In the genomic region with DNA sequence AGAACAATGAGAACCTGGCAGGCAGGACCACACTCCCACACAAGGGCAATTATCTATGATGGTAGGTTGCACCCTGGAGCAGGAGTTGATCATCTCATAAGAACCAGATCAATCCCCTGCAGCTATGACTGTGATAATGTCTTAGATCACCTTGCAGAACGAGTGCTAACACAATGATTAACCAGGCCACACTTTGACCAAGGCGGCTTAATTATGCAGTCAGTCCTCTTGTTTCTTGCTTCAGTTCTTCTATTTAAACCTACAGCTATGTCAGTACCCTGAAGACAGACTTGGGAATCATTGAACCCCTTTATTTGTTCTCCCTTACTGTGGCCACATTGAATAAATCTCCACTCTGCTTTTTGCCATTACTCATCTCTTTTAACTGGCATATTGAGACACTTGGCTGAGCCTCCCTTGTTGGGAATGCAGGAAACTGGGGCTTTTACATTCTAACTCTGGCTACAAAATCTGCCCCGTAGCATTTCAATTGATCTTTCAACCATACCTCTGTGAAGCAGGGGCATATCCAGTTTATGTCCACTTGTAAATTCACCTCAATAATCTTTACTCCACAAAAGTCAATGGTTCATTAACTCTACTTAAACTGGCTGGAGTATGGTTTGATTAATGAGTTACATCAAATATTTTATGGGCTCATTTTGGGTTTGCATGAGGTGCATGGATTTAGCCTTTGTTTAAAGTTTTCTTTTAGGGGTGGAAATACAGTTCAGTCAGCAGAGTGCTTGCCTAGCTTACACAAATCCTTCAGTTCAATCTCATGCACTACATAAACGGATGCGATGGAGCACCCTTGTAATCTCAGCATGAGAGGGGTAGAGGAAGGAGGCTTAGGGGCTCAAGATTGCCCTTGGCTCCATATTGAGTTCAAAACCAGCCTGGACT, we compare ENCODE assay signal across 32 mouse cellular contexts.
DNase-seq lines count a peak whose midpoint lies in the region; ATAC-seq and TF ChIP-seq lines count a peak whose summit lies in the region.
"Had no signal": no experiment of that assay in that cellular context is flagged by ENCODE, and none has a peak within 500 bp of the region (broad histone marks: within the 10 kb centered on the region; RNA-seq: fewer than 3 reads in every experiment).

No protein-coding gene starts in this region.

- intact Hi-C loops in heart, adult 2 months (cut with DNase I): no loop called here

- H3K4me3 ChIP-seq in cortical plate, adult 2 months (ENCODE audit: insufficient read depth, low read length): no peak overlapping the region
- H3K4me3 ChIP-seq in kidney, adult 2 months (ENCODE audit: insufficient read depth, low read depth, low read length): no peak overlapping the region
- H3K4me3 ChIP-seq in kidney, embryonic 16.5 days (ENCODE audit: low read length): no peak overlapping the region
- H3K4me3 ChIP-seq in lung, postnatal 0 days (ENCODE audit: low read depth, low read length): no peak overlapping the region
- H3K4me3 ChIP-seq in heart, adult 2 months: no peak overlapping the region
- H3K4me3 ChIP-seq: embryonic facial prominence, embryonic 13.5 days; erythroblast, embryonic 14.5 days; forebrain, embryonic 12.5 days; heart, embryonic 12.5 days; hindbrain, embryonic 13.5 days; limb, embryonic 10.5 days; limb, embryonic 15.5 days; liver, embryonic 13.5 days; midbrain, embryonic 15.5 days; neural tube, embryonic 15.5 days; stomach, embryonic 15.5 days had no signal

- H3K4me2 ChIP-seq in kidney, embryonic 16.5 days (replicated peaks; ENCODE audit: low read depth, low read length): no peak overlapping the region
- no peak overlapping the region for H3K4me2 ChIP-seq in lung, postnatal 0 days (replicated peaks; ENCODE audit: low read depth, low read length)
- H3K4me2 ChIP-seq: embryonic facial prominence, embryonic 13.5 days; forebrain, embryonic 12.5 days; heart, embryonic 12.5 days; hindbrain, embryonic 13.5 days; limb, embryonic 15.5 days; liver, embryonic 13.5 days; midbrain, embryonic 15.5 days; neural tube, embryonic 15.5 days; stomach, embryonic 15.5 days had no signal

- H3K36me3 ChIP-seq in kidney, adult 2 months (ENCODE audit: control insufficient read depth, insufficient read depth, low read length): no peaks in the 10 kb centered on the region
- H3K36me3 ChIP-seq in kidney, embryonic 16.5 days (ENCODE audit: insufficient read depth, low read length): no peaks in the 10 kb centered on the region
- H3K36me3 ChIP-seq in lung, postnatal 0 days (ENCODE audit: insufficient read depth, low read length): no peaks in the 10 kb centered on the region
- no peaks in the 10 kb centered on the region for H3K36me3 ChIP-seq in heart, adult 2 months (ENCODE audit: control insufficient read depth, insufficient read depth, low read length)
- H3K36me3 ChIP-seq: embryonic facial prominence, embryonic 13.5 days; forebrain, embryonic 12.5 days; heart, embryonic 12.5 days; hindbrain, embryonic 13.5 days; limb, embryonic 10.5 days; limb, embryonic 15.5 days; liver, embryonic 13.5 days; midbrain, embryonic 15.5 days; neural tube, embryonic 15.5 days; stomach, embryonic 15.5 days had no signal

- H3K27me3 ChIP-seq in kidney, adult 2 months (replicated peaks; ENCODE audit: control insufficient read depth, insufficient read depth, low read length): no peaks in the 10 kb centered on the region
- no peaks in the 10 kb centered on the region; the same call in 1 of the 2 replicates for H3K27me3 ChIP-seq in kidney, embryonic 16.5 days (ENCODE audit: insufficient read depth, low read length)
- no peaks in the 10 kb centered on the region for H3K27me3 ChIP-seq in lung, postnatal 0 days (replicated peaks; ENCODE audit: insufficient read depth, low read length)
- no peaks in the 10 kb centered on the region for H3K27me3 ChIP-seq in heart, adult 2 months (ENCODE audit: control insufficient read depth, insufficient read depth, low read length)
- H3K27me3 ChIP-seq: CH12.LX; heart, embryonic 12.5 days; liver, embryonic 13.5 days; midbrain, embryonic 15.5 days; stomach, embryonic 15.5 days had no signal

- peak; percentile 36 for DNase-seq in kidney, adult 2 months
- DNase-seq in kidney, postnatal 4 days: peak; percentile 4 to 11
- no peak for DNase-seq in lung, postnatal 0 days (ENCODE audit: low spot score)
- no peak for DNase-seq in heart, adult 2 months
- no peak for DNase-seq in frontal cortex, postnatal 25 days (ENCODE audit: low spot score in 2 of 2)
- DNase-seq: adrenal gland, postnatal 14 days; B cell, adult 2 months; cerebellum, adult 11-12 months; cerebellum, adult 9-11 months; gastrocnemius, postnatal 14 days; heart, adult 18-20 months; heart, postnatal 4 days; liver, embryonic 13.5 days; lung, adult 18-20 months; lung, postnatal 10 days; retina, postnatal 1 day; right cerebral cortex, postnatal 14 days had no signal

- 32% methylated on average over 5 of the region's 5 CpGs for WGBS in kidney, adult 2 months
- WGBS in kidney, embryonic 16.5 days: 40% methylated on average over 5 of the region's 5 CpGs
- WGBS in lung, postnatal 0 days: 72% methylated on average over 5 of the region's 5 CpGs
- 60% methylated on average over 5 of the region's 5 CpGs for WGBS in heart, adult 2 months

- no peaks in the 10 kb centered on the region for H3K9me3 ChIP-seq in kidney, embryonic 16.5 days (ENCODE audit: low read length)
- H3K9me3 ChIP-seq in lung, postnatal 0 days (ENCODE audit: low read length): no peaks in the 10 kb centered on the region
- H3K9me3 ChIP-seq: embryonic facial prominence, embryonic 13.5 days; forebrain, embryonic 12.5 days; heart, embryonic 12.5 days; hindbrain, embryonic 13.5 days; limb, embryonic 10.5 days; limb, embryonic 15.5 days; liver, embryonic 13.5 days; midbrain, embryonic 15.5 days; neural tube, embryonic 15.5 days; stomach, embryonic 15.5 days had no signal

- peak; percentile 84 for ATAC-seq in kidney, embryonic 16.5 days (ENCODE audit: low FRiP score, low TSS enrichment)
- ATAC-seq in lung, postnatal 0 days: no peak
- ATAC-seq: intestine, embryonic 16.5 days; midbrain, embryonic 15.5 days had no signal

- no peaks in the 10 kb centered on the region; the same call in 1 of the 2 replicates for H3K4me1 ChIP-seq in cortical plate, adult 2 months (ENCODE audit: control insufficient read depth, insufficient read depth, low read length)
- H3K4me1 ChIP-seq in kidney, adult 2 months (ENCODE audit: control insufficient read depth, insufficient read depth, low read length): no peaks in the 10 kb centered on the region
- no peaks in the 10 kb centered on the region for H3K4me1 ChIP-seq in kidney, embryonic 16.5 days (ENCODE audit: insufficient read depth, low read length)
- no peaks in the 10 kb centered on the region for H3K4me1 ChIP-seq in lung, postnatal 0 days (ENCODE audit: insufficient read depth, low read depth, low read length)
- H3K4me1 ChIP-seq in heart, adult 2 months (ENCODE audit: control insufficient read depth, insufficient read depth, low read length): no peaks in the 10 kb centered on the region
- H3K4me1 ChIP-seq: embryonic facial prominence, embryonic 13.5 days; forebrain, embryonic 12.5 days; heart, embryonic 12.5 days; hindbrain, embryonic 13.5 days; limb, embryonic 10.5 days; limb, embryonic 15.5 days; liver, embryonic 13.5 days; midbrain, embryonic 15.5 days; neural tube, embryonic 15.5 days; stomach, embryonic 15.5 days had no signal

- H3K27ac ChIP-seq in cortical plate, adult 2 months (ENCODE audit: insufficient read depth, low read length): 0 out of 2 replicates have a peak overlapping the region, but pooled peaks have one; percentile 35
- no peak overlapping the region for H3K27ac ChIP-seq in kidney, adult 2 months (ENCODE audit: insufficient read depth, low read depth, low read length)
- peak overlapping the region; percentile 44; the same call in 1 of the 2 replicates for H3K27ac ChIP-seq in kidney, embryonic 16.5 days (ENCODE audit: low read length)
- no peak overlapping the region for H3K27ac ChIP-seq in lung, postnatal 0 days (ENCODE audit: low read length)
- H3K27ac ChIP-seq in heart, adult 2 months: no peak overlapping the region
- H3K27ac ChIP-seq: embryonic facial prominence, embryonic 13.5 days; forebrain, embryonic 12.5 days; hindbrain, embryonic 13.5 days; limb, embryonic 10.5 days; limb, embryonic 15.5 days; liver, embryonic 13.5 days; macrophage; midbrain, embryonic 15.5 days; neural tube, embryonic 15.5 days; stomach, embryonic 15.5 days had no signal

- no peak for TF ChIP-seq POLR2A in cortical plate, adult 2 months (IDR thresholded peaks at IDR 0.05; ENCODE audit: extremely low read depth, insufficient read depth, low read length)
- no peak for TF ChIP-seq POLR2A in kidney, adult 2 months (IDR thresholded peaks at IDR 0.05; ENCODE audit: low read depth, low read length)
- TF ChIP-seq POLR2A in heart, adult 2 months (IDR thresholded peaks at IDR 0.05; ENCODE audit: insufficient read depth, low read depth, low read length): no peak

- H3K79me2 ChIP-seq in heart, adult 2 months (replicated peaks; ENCODE audit: control insufficient read depth, insufficient read depth, low read length): no peaks in the 10 kb centered on the region

- TF ChIP-seq CTCF in cortical plate, adult 2 months (IDR thresholded peaks at IDR 0.05; ENCODE audit: extremely low read depth, insufficient read depth, low read length): no peak
- TF ChIP-seq CTCF in kidney, adult 2 months (conservative IDR thresholded peaks at IDR 0.05; ENCODE audit: insufficient read depth, insufficient read length, low read depth, low read length): no peak
- TF ChIP-seq CTCF in lung, postnatal 0 days (IDR thresholded peaks at IDR 0.05): no peak
- TF ChIP-seq CTCF in heart, adult 2 months (IDR thresholded peaks at IDR 0.05): no peak

- no peak for TF ChIP-seq EP300 in lung, postnatal 0 days (IDR thresholded peaks at IDR 0.05)
- no peak for TF ChIP-seq EP300 in heart, adult 2 months (IDR thresholded peaks at IDR 0.05; ENCODE audit: insufficient read depth, low read depth, low read length)

- no peak overlapping the region for H3K9ac ChIP-seq in kidney, embryonic 16.5 days (replicated peaks; ENCODE audit: low read length)
- no peak overlapping the region for H3K9ac ChIP-seq in lung, postnatal 0 days (replicated peaks; ENCODE audit: low read depth)
- H3K9ac ChIP-seq in heart, adult 2 months (ENCODE audit: low read depth, low read length): no peak overlapping the region
- H3K9ac ChIP-seq: embryonic facial prominence, embryonic 13.5 days; forebrain, embryonic 12.5 days; heart, embryonic 12.5 days; hindbrain, embryonic 13.5 days; limb, embryonic 15.5 days; liver, embryonic 13.5 days; midbrain, embryonic 15.5 days; neural tube, embryonic 15.5 days; stomach, embryonic 15.5 days had no signal

Comparison
In these comparisons a context has a peak if more than half of its experiments do, and no peak if none do; other contexts are left out.
1. H3K27ac ChIP-seq: peak in cortical plate, adult 2 months (single experiment) and kidney, embryonic 16.5 days (single experiment); none in kidney, adult 2 months (single experiment), lung, postnatal 0 days (single experiment) and heart, adult 2 months (single experiment).
2. DNase-seq: peak in kidney, adult 2 months (single experiment) and kidney, postnatal 4 days (2 of 2); none in lung, postnatal 0 days (single experiment), heart, adult 2 months (0 of 2) and frontal cortex, postnatal 25 days (0 of 2).